Mouse (Mus musculus) CD4-positive, CD25-positive, alpha-beta regulatory T cell (primary cell): Measurements from ENCODE around the gene Taf6. TPM values are rescaled to one million over a fixed set of nuclear protein-coding genes. Genes with fewer than 3 reads are reported as not detected.

Experiments used
- polyA plus RNA-seq: library from polyadenylated mRNA; unstranded; fragments of 100-300 nt; shearing (Covaris generic); gene quantifications from one replicate; pipeline ENCODE4 v1.2.1, GENCODE M21; 2017

Gene Taf6
- polyA plus RNA-seq = 50.7 TPM

GRCm38 (mm10) chr5:138186950-138187638 lies at the start of gene Taf6, which contains the start of gene Cnpy4:
Taf6 (minus strand) TSS chr5:138187451.
Cnpy4 (plus strand) TSS chr5:138187485.

GRCm38 (mm10) chr5:138225700-138226099 lies 38.4 kb upstream of the Taf6 start, which contains the start of gene Nxpe5:
Nxpe5 (plus strand) TSS chr5:138225898.

GRCm38 (mm10) chr5:138193771-138194727 lies 6.8 kb upstream of the Taf6 start, which contains the start of gene Mblac1:
Mblac1 (plus strand) TSS chr5:138194314.

GRCm38 (mm10) chr5:138171695-138172491 lies 15.4 kb downstream of the Taf6 start, which contains the start of the genes Ap4m1 and Mcm7:
Ap4m1 (plus strand) TSS chr5:138172002.
Mcm7 (minus strand) TSS chr5:138172422.

GRCm38 (mm10) chr5:138160842-138161665 lies 26.2 kb downstream of the Taf6 start, which contains the start of gene Cops6:
Cops6 (plus strand) TSS chr5:138161071.

GRCm38 (mm10) chr5:138155443-138155976 lies 31.7 kb downstream of the Taf6 start, which contains the start of gene Zfp113:
Zfp113 (minus strand) TSS chr5:138155744.

Other genes with a start within 250 kb of the Taf6 start
- gene Gjc3, start 224.4 kb downstream of the Taf6 start, polyA plus RNA-seq = not detected
- gene Azgp1, start 205.9 kb downstream of the Taf6 start, polyA plus RNA-seq = not detected
- gene Smok3a, start 166.2 kb downstream of the Taf6 start, polyA plus RNA-seq = not detected
- gene Smok3b, start 166.0 kb downstream of the Taf6 start, polyA plus RNA-seq = 0.17 TPM
- not detected for gene Smok3c, start 134.3 kb downstream of the Taf6 start, polyA plus RNA-seq
- 16.0 TPM for gene Zkscan1, start 102.4 kb downstream of the Taf6 start, polyA plus RNA-seq
- 23.6 TPM for gene Zscan21, start 70.5 kb downstream of the Taf6 start, polyA plus RNA-seq
- 20.1 TPM for gene Zfp113, start 31.7 kb downstream of the Taf6 start, polyA plus RNA-seq
- gene Cops6, start 26.4 kb downstream of the Taf6 start, polyA plus RNA-seq = 208 TPM
- 10.9 TPM for gene Ap4m1, start 15.4 kb downstream of the Taf6 start, polyA plus RNA-seq
- 85.2 TPM for gene Mcm7, start 15.0 kb downstream of the Taf6 start, polyA plus RNA-seq
- 16.3 TPM for gene Cnpy4, start within 50 bp of the Taf6 start, polyA plus RNA-seq
- gene Mblac1, start 6.9 kb upstream of the Taf6 start, polyA plus RNA-seq = 1.5 TPM
- gene Nxpe5, start 38.4 kb upstream of the Taf6 start, polyA plus RNA-seq = 0.10 TPM
- 79.6 TPM for gene Lamtor4, start 68.0 kb upstream of the Taf6 start, polyA plus RNA-seq
- 40.7 TPM for gene BC037034, start 76.6 kb upstream of the Taf6 start, polyA plus RNA-seq
- gene Gal3st4, start 85.4 kb upstream of the Taf6 start, polyA plus RNA-seq = 0.37 TPM
- 0.12 TPM for gene Gm43720, start 92.5 kb upstream of the Taf6 start, polyA plus RNA-seq
- gene Gpc2, start 92.6 kb upstream of the Taf6 start, polyA plus RNA-seq = 1.4 TPM
- gene Stag3, start 92.8 kb upstream of the Taf6 start, polyA plus RNA-seq = 0.77 TPM
- gene Pvrig, start 154.5 kb upstream of the Taf6 start, polyA plus RNA-seq = 6.1 TPM